Mouse (Mus musculus): Measurements from ENCODE around the gene Mthfr. TPM values are rescaled to one million over a fixed set of nuclear protein-coding genes. Genes with fewer than 3 reads are reported as not detected.

Mthfr gene
- polyA plus RNA-seq, 2 experiments, result 21.0 to 37.4 TPM

- Histone ChIP-seq H3K4me3 (replicated peaks; ENCODE audit: low read length) (no peak overlapping the region), H3K9me3 (ENCODE audit: control insufficient read depth, low read length) (no peaks in the 10 kb centered on the region), H3K27me3 (ENCODE audit: control insufficient read depth, insufficient read depth, low read length) (no peaks in the 10 kb centered on the region), H3K36me3 (ENCODE audit: control insufficient read depth, insufficient read depth, low read length) (peaks cover 27% of the 10 kb centered on the region), H3K4me1 (ENCODE audit: control insufficient read depth, insufficient read depth, low read length) (no peaks in the 10 kb centered on the region), H3K27ac (replicated peaks; ENCODE audit: low read depth, low read length) (no peak overlapping the region), H3K4me2 (replicated peaks; ENCODE audit: low read depth, low read length, severe bottlenecking) (no peak overlapping the region), H3K9ac (ENCODE audit: low read depth, low read length, severe bottlenecking) (no peak overlapping the region)
- TF ChIP-seq POLR2A (IDR thresholded peaks at IDR 0.05; ENCODE audit: borderline replicate concordance, extremely low read depth, insufficient read depth, insufficient read length), result no peak
- DNase-seq (ENCODE audit: low spot score) (peak; percentile 28), ATAC-seq (ENCODE audit: low FRiP score, low read depth) (no peak)
- 46% methylated on average over 8 of the region's 8 CpGs for WGBS
These were observed 37.0 kb upstream of the Mthfr start for GRCm38 (mm10) chr4:148001866-148002265.

- no peak overlapping the region for H3K27ac ChIP-seq (replicated peaks; ENCODE audit: low read depth, low read length)
- no peaks in the 10 kb centered on the region for H3K9me3 ChIP-seq (ENCODE audit: control insufficient read depth, low read length)
- no peaks in the 10 kb centered on the region for H3K4me1 ChIP-seq (ENCODE audit: control insufficient read depth, insufficient read depth, low read length)
- H3K9ac ChIP-seq (ENCODE audit: low read depth, low read length, severe bottlenecking), result no peak overlapping the region
- H3K27me3 ChIP-seq (ENCODE audit: control insufficient read depth, insufficient read depth, low read length), result no peaks in the 10 kb centered on the region
- WGBS, result 59% methylated on average over 7 of the region's 7 CpGs
- ATAC-seq (ENCODE audit: low FRiP score, low read depth), result no peak
- DNase-seq (ENCODE audit: low spot score), result no peak
- H3K4me2 ChIP-seq (replicated peaks; ENCODE audit: low read depth, low read length, severe bottlenecking), result no peak overlapping the region
- H3K36me3 ChIP-seq (ENCODE audit: control insufficient read depth, insufficient read depth, low read length), result peaks cover 52% of the 10 kb centered on the region
- no peak overlapping the region for H3K4me3 ChIP-seq (replicated peaks; ENCODE audit: low read length)
- TF ChIP-seq POLR2A (IDR thresholded peaks at IDR 0.05; ENCODE audit: borderline replicate concordance, extremely low read depth, insufficient read depth, insufficient read length), result no peak
These were observed 34.5 kb upstream of the Mthfr start for GRCm38 (mm10) chr4:148004361-148004760.

DNA sequence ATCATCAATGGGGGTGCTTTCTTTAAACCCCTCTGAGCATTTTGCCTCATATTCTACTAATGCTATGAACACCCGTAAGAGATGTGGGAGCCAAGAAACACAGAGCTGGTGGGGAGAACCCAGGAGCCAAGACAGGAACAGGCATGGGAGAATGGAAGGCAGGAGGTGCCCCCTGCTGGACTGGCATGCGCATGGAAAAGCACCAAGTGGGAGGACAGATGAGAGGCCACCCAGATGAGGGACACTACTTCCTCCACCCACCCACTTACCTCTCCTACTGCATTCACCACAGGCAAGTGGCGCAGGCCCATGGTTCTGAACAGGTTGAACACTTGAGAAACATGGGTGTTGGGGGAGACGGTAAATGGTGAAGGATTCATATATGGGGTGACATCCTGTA is 30.5 kb upstream of the Mthfr start:
- DNase-seq (ENCODE audit: low spot score) (no peak), ATAC-seq (ENCODE audit: low FRiP score, low read depth) (no peak)
- no peak for TF ChIP-seq POLR2A (IDR thresholded peaks at IDR 0.05; ENCODE audit: borderline replicate concordance, extremely low read depth, insufficient read depth, insufficient read length)
- Histone ChIP-seq H3K27me3 (ENCODE audit: control insufficient read depth, insufficient read depth, low read length) (no peaks in the 10 kb centered on the region), H3K27ac (replicated peaks; ENCODE audit: low read depth, low read length) (no peak overlapping the region), H3K4me2 (replicated peaks; ENCODE audit: low read depth, low read length, severe bottlenecking) (no peak overlapping the region), H3K36me3 (ENCODE audit: control insufficient read depth, insufficient read depth, low read length) (peaks cover 92% of the 10 kb centered on the region), H3K4me3 (replicated peaks; ENCODE audit: low read length) (no peak overlapping the region), H3K9ac (ENCODE audit: low read depth, low read length, severe bottlenecking) (no peak overlapping the region), H3K4me1 (ENCODE audit: control insufficient read depth, insufficient read depth, low read length) (no peaks in the 10 kb centered on the region), H3K9me3 (ENCODE audit: control insufficient read depth, low read length) (no peaks in the 10 kb centered on the region)
- 79% methylated on average over 4 of the region's 4 CpGs for WGBS

- 100% methylated on average over 2 of the region's 2 CpGs for WGBS
These were observed 29.2 kb upstream of the Mthfr start for GRCm38 (mm10) chr4:148009641-148010040.

GRCm38 (mm10) chr4:148011332-148011731 is 27.5 kb upstream of the Mthfr start:
- peaks cover 99% of the 10 kb centered on the region for H3K36me3 ChIP-seq (ENCODE audit: control insufficient read depth, insufficient read depth, low read length)
- WGBS, result 82% methylated on average over 3 of the region's 3 CpGs
- no peak for ATAC-seq (ENCODE audit: low FRiP score, low read depth)

More at GRCm38 (mm10) chr4:148009641-148010040, 29.2 kb upstream of the Mthfr start:
- Histone ChIP-seq H3K4me2 (replicated peaks; ENCODE audit: low read depth, low read length, severe bottlenecking) (no peak overlapping the region), H3K36me3 (ENCODE audit: control insufficient read depth, insufficient read depth, low read length) (peaks cover 99% of the 10 kb centered on the region), H3K27ac (replicated peaks; ENCODE audit: low read depth, low read length) (no peak overlapping the region), H3K9me3 (ENCODE audit: control insufficient read depth, low read length) (no peaks in the 10 kb centered on the region), H3K4me3 (replicated peaks; ENCODE audit: low read length) (no peak overlapping the region), H3K4me1 (ENCODE audit: control insufficient read depth, insufficient read depth, low read length) (no peaks in the 10 kb centered on the region), H3K9ac (ENCODE audit: low read depth, low read length, severe bottlenecking) (no peak overlapping the region), H3K27me3 (ENCODE audit: control insufficient read depth, insufficient read depth, low read length) (no peaks in the 10 kb centered on the region)
- DNase-seq (ENCODE audit: low spot score) (no peak), ATAC-seq (ENCODE audit: low FRiP score, low read depth) (no peak)
- TF ChIP-seq POLR2A (IDR thresholded peaks at IDR 0.05; ENCODE audit: borderline replicate concordance, extremely low read depth, insufficient read depth, insufficient read length), result no peak

GRCm38 (mm10) chr4:148012216-148012615 is 26.7 kb upstream of the Mthfr start:
- H3K9me3 ChIP-seq (ENCODE audit: control insufficient read depth, low read length), result no peaks in the 10 kb centered on the region
- peaks cover 99% of the 10 kb centered on the region for H3K36me3 ChIP-seq (ENCODE audit: control insufficient read depth, insufficient read depth, low read length)
- H3K4me1 ChIP-seq (ENCODE audit: control insufficient read depth, insufficient read depth, low read length), result no peaks in the 10 kb centered on the region
- TF ChIP-seq POLR2A (IDR thresholded peaks at IDR 0.05; ENCODE audit: borderline replicate concordance, extremely low read depth, insufficient read depth, insufficient read length), result no peak
- H3K27ac ChIP-seq (replicated peaks; ENCODE audit: low read depth, low read length), result no peak overlapping the region
- H3K4me2 ChIP-seq (replicated peaks; ENCODE audit: low read depth, low read length, severe bottlenecking), result no peak overlapping the region
- 93% methylated on average over 4 of the region's 4 CpGs for WGBS
- H3K4me3 ChIP-seq (replicated peaks; ENCODE audit: low read length), result no peak overlapping the region
- no peak overlapping the region for H3K9ac ChIP-seq (ENCODE audit: low read depth, low read length, severe bottlenecking)
- DNase-seq (ENCODE audit: low spot score) (no peak), ATAC-seq (ENCODE audit: low FRiP score, low read depth) (no peak)
- no peaks in the 10 kb centered on the region for H3K27me3 ChIP-seq (ENCODE audit: control insufficient read depth, insufficient read depth, low read length)

More at GRCm38 (mm10) chr4:148011332-148011731, 27.5 kb upstream of the Mthfr start:
- no peak overlapping the region for H3K9ac ChIP-seq (ENCODE audit: low read depth, low read length, severe bottlenecking)
- DNase-seq (ENCODE audit: low spot score), result no peak
- no peaks in the 10 kb centered on the region for H3K4me1 ChIP-seq (ENCODE audit: control insufficient read depth, insufficient read depth, low read length)
- H3K9me3 ChIP-seq (ENCODE audit: control insufficient read depth, low read length), result no peaks in the 10 kb centered on the region
- H3K4me3 ChIP-seq (replicated peaks; ENCODE audit: low read length), result no peak overlapping the region
- no peak overlapping the region for H3K27ac ChIP-seq (replicated peaks; ENCODE audit: low read depth, low read length)
- no peaks in the 10 kb centered on the region for H3K27me3 ChIP-seq (ENCODE audit: control insufficient read depth, insufficient read depth, low read length)
- H3K4me2 ChIP-seq (replicated peaks; ENCODE audit: low read depth, low read length, severe bottlenecking), result no peak overlapping the region
- no peak for TF ChIP-seq POLR2A (IDR thresholded peaks at IDR 0.05; ENCODE audit: borderline replicate concordance, extremely low read depth, insufficient read depth, insufficient read length)

Measured in limb, embryonic 14.5 days (tissue).